Mouse (Mus musculus): ENCODE data around the gene Ganab. TPM values are rescaled to one million over a fixed set of nuclear protein-coding genes. Genes with fewer than 3 reads are reported as not detected.
"Not testable (repeated sequence)": the region's sequence is repeated elsewhere in the genome, so short reads cannot be mapped to it uniquely, and the experiment has no call there.

Ganab gene
- polyA plus RNA-seq (2015; fragmentation: Nextera tagmentation; extraction: Ambion mirVana) = 91.7 and 95.9 TPM in 2 replicates

DNA sequence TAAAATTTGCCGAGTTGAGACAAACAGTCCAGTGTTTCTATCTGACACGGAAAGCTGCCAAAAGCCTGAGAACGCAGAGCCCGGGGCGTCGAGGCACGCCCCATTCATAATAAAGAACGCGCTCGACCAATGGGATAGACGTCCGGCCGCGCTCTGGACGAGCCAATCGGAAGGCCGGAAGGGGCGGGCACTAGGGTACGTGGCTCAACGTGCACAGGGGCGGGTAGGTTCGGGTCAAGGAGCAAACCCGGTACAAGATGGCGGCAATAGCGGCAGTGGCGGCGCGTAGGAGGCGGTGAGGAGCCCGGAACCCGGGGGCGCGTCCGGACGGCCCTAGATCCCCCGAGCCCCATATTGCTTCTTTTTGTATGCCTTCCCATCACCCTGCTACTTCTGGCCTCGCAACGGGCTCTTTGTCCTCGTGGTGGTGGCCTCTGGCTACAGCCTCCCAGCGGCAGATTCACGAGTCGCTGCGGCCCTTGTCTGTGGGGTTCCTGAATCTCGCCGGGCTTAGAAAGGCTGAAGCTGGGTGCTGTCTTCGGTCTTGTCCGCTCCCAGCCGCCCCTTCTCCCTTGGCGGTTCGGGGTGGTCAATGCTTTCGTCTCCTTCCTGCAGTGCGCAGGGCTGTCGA lies at the start of gene Ganab:
Gene Ganab, plus strand, starts transcription at position 207 of the 631 bp plus-strand sequence.
- Histone ChIP-seq H3K27me3 (no peaks in the 10 kb centered on the region), H3K9ac (peak within 1 kb of the TSS; percentile 93), H3K27ac (peak within 1 kb of the TSS; percentile 90), H3K9me3 (no peaks in the 10 kb centered on the region), H3K4me3 (peak within 1 kb of the TSS; percentile 94), H3K4me1 (replicated peaks) (peaks cover 54% of the 10 kb centered on the region), H3K36me3 (peaks cover 34% of the 10 kb centered on the region), H3K4me2 (peak within 1 kb of the TSS; percentile 90)
- WGBS = under 1% methylated on average over 53 of the region's 53 CpGs
- ATAC-seq (ENCODE audit: low FRiP score) = peak; percentile 98

- Histone ChIP-seq H3K27me3 (no peaks in the 10 kb centered on the region), H3K4me2 (no peak overlapping the region), H3K36me3 (peaks cover 49% of the 10 kb centered on the region), H3K9me3 (no peaks in the 10 kb centered on the region), H3K9ac (no peak overlapping the region), H3K4me1 (replicated peaks) (peaks cover 5% of the 10 kb centered on the region; the same call in 1 of the 2 replicates), H3K4me3 (no peak overlapping the region), H3K27ac (no peak overlapping the region)
- 85% methylated on average over 5 of the region's 5 CpGs for WGBS
- ATAC-seq (ENCODE audit: low FRiP score) = no peak
Measured at GRCm38 (mm10) chr19:8848356-8848755, 49.5 kb upstream of the Ganab start.

DNA sequence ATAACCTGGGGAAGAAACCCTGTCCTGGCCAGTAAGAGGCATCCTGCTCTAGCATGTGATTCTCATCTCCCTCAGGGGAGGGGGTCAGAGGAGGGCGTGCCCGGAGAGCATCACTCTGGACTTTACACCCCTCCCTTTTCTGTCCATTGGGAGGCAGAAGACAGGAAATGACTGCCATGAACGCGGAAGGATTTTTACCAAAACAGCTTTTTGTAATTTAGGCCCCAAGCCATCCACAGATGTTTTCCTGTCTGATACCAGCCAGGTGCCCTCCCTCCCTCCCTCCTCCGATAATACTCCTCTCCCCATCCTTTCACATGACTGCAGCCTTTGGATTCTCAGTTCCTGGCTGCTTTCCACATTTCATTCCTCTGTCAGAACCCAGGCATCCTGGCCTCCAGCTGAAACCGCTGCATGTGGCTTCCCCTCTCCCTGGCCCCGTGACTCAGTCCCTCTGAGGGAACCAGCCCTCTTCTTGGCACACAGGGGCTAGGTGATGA lies 47.4 kb upstream of the Ganab start, which contains the start of gene Lrrn4cl:
Gene Lrrn4cl, plus strand, starts transcription at position 367 of the 500 bp plus-strand sequence.
- WGBS = 35% methylated on average over 7 of the region's 7 CpGs
- no peaks in the 10 kb centered on the region for H3K9me3 ChIP-seq
- peak within 1 kb of the TSS; percentile 43; the same call in 1 of the 2 replicates for H3K9ac ChIP-seq
- 0 out of 2 replicates have a peak within 1 kb of the TSS, but pooled peaks have one; percentile 23 for H3K27ac ChIP-seq
- no peak within 1 kb of the TSS for H3K4me2 ChIP-seq
- peaks cover 40% of the 10 kb centered on the region for H3K36me3 ChIP-seq
- ATAC-seq (ENCODE audit: low FRiP score) = no peak
- no peaks in the 10 kb centered on the region for H3K27me3 ChIP-seq
- peaks cover 5% of the 10 kb centered on the region; the same call in 1 of the 2 replicates for H3K4me1 ChIP-seq (replicated peaks)
- no peak within 1 kb of the TSS for H3K4me3 ChIP-seq

DNA sequence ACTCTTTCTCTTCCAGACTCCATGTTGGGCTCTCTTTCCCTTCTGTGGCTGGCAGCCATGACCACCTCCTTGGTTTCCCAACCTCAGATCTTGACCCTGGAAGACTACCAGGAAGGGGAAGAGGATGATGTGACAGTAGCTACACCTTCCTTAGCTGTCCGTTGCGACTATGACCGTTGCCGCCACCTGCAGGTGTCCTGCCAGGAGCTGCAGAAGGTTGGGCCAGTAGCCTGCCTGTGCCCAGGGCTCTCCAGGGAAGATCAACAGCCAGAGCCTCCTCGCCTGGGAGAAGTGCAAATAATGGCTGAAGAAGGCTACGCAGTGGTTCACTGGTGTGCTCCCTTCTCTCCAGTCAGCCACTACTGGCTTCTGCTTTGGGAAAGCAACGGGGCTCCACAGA lies 46.2 kb upstream of the Ganab start:
- Histone ChIP-seq H3K4me2 (no peak overlapping the region), H3K9ac (peak overlapping the region; percentile 19; the same call in 1 of the 2 replicates), H3K4me3 (no peak overlapping the region), H3K36me3 (peaks cover 28% of the 10 kb centered on the region), H3K9me3 (no peaks in the 10 kb centered on the region), H3K27ac (no peak overlapping the region), H3K27me3 (no peaks in the 10 kb centered on the region), H3K4me1 (replicated peaks) (peaks cover 5% of the 10 kb centered on the region; the same call in 1 of the 2 replicates)
- ATAC-seq (ENCODE audit: low FRiP score) = no peak
- 58% methylated on average over 7 of the region's 7 CpGs for WGBS

DNA sequence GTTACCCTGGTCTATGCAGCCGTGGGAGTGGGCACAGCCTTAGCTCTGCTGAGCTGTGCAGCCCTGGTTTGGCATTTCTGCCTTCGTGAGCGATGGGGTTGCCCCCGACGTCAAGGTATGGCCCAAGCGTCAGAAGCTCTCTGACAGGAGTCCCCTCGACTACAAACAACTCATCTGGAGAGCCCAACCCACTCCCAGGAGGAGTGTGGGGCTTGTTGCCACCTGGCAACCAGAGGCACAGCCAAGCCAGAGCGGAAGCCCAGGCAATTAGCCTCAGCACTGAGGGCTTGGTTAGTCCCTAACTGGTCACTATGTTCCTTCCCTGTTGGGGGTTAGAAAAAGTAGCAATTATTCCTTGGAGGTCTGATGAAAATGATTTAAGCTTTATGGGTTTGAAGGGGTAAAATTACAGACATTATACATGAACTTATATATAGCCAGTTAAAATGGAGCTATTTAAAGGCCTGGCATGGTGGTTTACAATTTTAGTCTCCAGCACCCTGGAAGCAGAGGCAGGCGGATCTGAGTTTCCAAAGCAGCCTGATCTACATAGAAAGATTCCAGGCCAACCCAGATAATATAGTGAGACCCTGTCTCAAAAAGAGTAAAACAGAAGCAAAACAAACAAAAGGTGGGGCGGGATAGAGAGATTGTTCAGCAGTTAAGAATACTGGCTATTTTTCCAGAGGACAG lies 45.5 kb upstream of the Ganab start:
- peaks cover 20% of the 10 kb centered on the region for H3K36me3 ChIP-seq
- H3K27ac ChIP-seq = no peak overlapping the region
- no peak overlapping the region for H3K4me2 ChIP-seq
- no peak for ATAC-seq (ENCODE audit: low FRiP score)
- no peak overlapping the region for H3K4me3 ChIP-seq
- H3K9ac ChIP-seq = peak overlapping the region; percentile 19; the same call in 1 of the 2 replicates
- no peaks in the 10 kb centered on the region for H3K9me3 ChIP-seq
- 62% methylated on average over 10 of the region's 10 CpGs for WGBS
- peaks cover 5% of the 10 kb centered on the region; the same call in 1 of the 2 replicates for H3K4me1 ChIP-seq (replicated peaks)
- no peaks in the 10 kb centered on the region for H3K27me3 ChIP-seq

DNA sequence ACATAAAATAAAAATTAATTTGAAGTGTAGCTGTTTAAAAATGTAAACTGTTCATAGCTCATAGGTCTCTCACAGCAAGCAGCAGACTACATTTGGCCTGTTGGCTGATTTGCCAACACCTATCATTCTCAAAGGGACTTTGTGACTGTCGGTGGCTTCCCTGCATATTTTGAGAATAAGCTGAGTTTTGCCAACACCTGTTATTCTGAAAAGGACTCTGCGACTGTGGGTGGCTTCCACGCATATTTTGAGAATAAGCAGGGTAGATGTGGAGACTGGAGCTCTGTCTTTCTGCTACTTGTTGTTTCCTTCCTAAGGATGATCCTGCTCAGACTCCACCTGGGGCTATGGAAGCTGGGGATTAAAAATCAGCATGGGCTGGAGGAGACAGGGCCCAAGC lies 44.8 kb upstream of the Ganab start:
- H3K9me3 ChIP-seq = no peaks in the 10 kb centered on the region
- no peak for ATAC-seq (ENCODE audit: low FRiP score)
- no peak overlapping the region for H3K4me3 ChIP-seq
- H3K36me3 ChIP-seq = peaks cover 13% of the 10 kb centered on the region
- H3K27ac ChIP-seq = no peak overlapping the region
- 86% methylated on average over 3 of the region's 3 CpGs for WGBS
- no peak overlapping the region for H3K4me2 ChIP-seq
- H3K4me1 ChIP-seq (replicated peaks) = peaks cover 5% of the 10 kb centered on the region; the same call in 1 of the 2 replicates
- no peak overlapping the region for H3K9ac ChIP-seq
- no peaks in the 10 kb centered on the region for H3K27me3 ChIP-seq

- H3K4me3 ChIP-seq = no peak overlapping the region
- no peaks in the 10 kb centered on the region for H3K27me3 ChIP-seq
- no peak overlapping the region for H3K9ac ChIP-seq
- no peak overlapping the region for H3K27ac ChIP-seq
- H3K4me2 ChIP-seq = no peak overlapping the region
- no peak for ATAC-seq (ENCODE audit: low FRiP score)
- H3K4me1 ChIP-seq (replicated peaks) = no peaks in the 10 kb centered on the region
- WGBS = 42% methylated on average over 4 of the region's 4 CpGs
- H3K9me3 ChIP-seq = no peaks in the 10 kb centered on the region
- H3K36me3 ChIP-seq = no peaks in the 10 kb centered on the region
Measured at GRCm38 (mm10) chr19:8857689-8858088, 40.2 kb upstream of the Ganab start.

DNA sequence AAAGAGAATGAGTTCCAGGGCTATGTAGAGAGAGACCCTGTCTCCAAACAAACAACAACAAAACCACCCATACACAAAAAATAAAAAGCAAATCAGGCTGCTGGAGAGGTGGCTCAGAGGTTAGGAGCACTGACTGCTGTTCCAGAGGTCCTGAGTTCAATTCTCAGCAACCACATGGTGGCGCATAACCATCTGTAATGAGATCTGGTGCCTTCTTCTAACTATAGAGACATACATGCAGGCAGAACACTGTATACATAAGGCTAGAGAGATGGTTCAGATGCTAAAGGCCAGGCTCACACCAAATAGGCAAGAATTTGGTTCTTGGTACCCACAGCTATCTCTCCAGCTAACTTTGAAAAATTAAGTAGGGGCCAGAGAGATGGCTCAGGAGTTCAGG lies 38.9 kb upstream of the Ganab start:
- H3K9ac ChIP-seq = no peak overlapping the region
- no peaks in the 10 kb centered on the region for H3K36me3 ChIP-seq

GRCm38 (mm10) chr19:8864265-8864664 lies 33.6 kb upstream of the Ganab start:
- Histone ChIP-seq H3K27me3 (no peaks in the 10 kb centered on the region), H3K36me3 (no peaks in the 10 kb centered on the region), H3K4me2 (no peak overlapping the region), H3K4me3 (no peak overlapping the region), H3K9me3 (no peaks in the 10 kb centered on the region), H3K4me1 (replicated peaks) (no peaks in the 10 kb centered on the region), H3K9ac (no peak overlapping the region), H3K27ac (no peak overlapping the region)
- WGBS = 84% methylated on average over 6 of the region's 6 CpGs
- no peak for ATAC-seq (ENCODE audit: low FRiP score)

More for the DNA sequence above, 38.9 kb upstream of the Ganab start:
- no peak for ATAC-seq (ENCODE audit: low FRiP score)
- Histone ChIP-seq H3K4me3 (no peak overlapping the region), H3K4me2 (no peak overlapping the region), H3K9me3 (no peaks in the 10 kb centered on the region), H3K27ac (no peak overlapping the region), H3K27me3 (no peaks in the 10 kb centered on the region), H3K4me1 (replicated peaks) (no peaks in the 10 kb centered on the region)
- WGBS = 22% methylated on average over 1 of the region's 1 CpGs

DNA sequence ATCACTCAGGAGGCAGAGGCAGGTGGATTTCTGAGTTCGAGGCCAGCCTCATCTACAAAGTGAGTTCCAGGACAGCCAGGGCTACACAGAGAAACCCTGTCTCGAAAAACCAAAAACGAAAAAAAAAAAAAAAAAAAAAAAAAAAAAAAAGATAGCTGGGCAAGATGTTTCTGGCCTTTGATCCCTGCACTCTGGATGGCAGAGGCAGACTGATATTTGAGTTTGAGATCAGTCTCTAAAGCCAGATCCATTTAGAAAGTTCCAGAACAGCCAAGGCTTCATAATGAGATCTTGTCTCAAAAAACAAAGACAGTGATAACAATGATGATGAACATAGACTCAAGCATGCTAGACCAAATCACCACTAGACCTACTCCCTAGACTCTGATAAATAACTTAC lies 27.5 kb upstream of the Ganab start:
- H3K4me2 ChIP-seq = peak overlapping the region; percentile 54
- not testable (repeated sequence) for H3K4me3 ChIP-seq; ATAC-seq (ENCODE audit: low FRiP score); H3K9me3 ChIP-seq; H3K9ac ChIP-seq; H3K27me3 ChIP-seq; H3K27ac ChIP-seq
- H3K36me3 ChIP-seq = peaks cover 24% of the 10 kb centered on the region
- peaks cover 18% of the 10 kb centered on the region for H3K4me1 ChIP-seq (replicated peaks)
- 80% methylated on average over 3 of the region's 3 CpGs for WGBS

GRCm38 (mm10) chr19:8870838-8871237 lies 27.0 kb upstream of the Ganab start:
- H3K27me3 ChIP-seq = no peaks in the 10 kb centered on the region
- peaks cover 18% of the 10 kb centered on the region for H3K4me1 ChIP-seq (replicated peaks)
- ATAC-seq (ENCODE audit: low FRiP score) = peak; percentile 35
- H3K9ac ChIP-seq = peak overlapping the region; percentile 98
- H3K36me3 ChIP-seq = peaks cover 29% of the 10 kb centered on the region
- WGBS = 62% methylated on average over 9 of the region's 9 CpGs
- no peaks in the 10 kb centered on the region for H3K9me3 ChIP-seq
- H3K27ac ChIP-seq = peak overlapping the region; percentile 84
- H3K4me3 ChIP-seq = peak overlapping the region; percentile 92
- H3K4me2 ChIP-seq = peak overlapping the region; percentile 54

Measured in hindbrain, embryonic 13.5 days (tissue).